Mouse (Mus musculus): ENCODE data around the gene Hhat. TPM values are rescaled to one million over a fixed set of nuclear protein-coding genes. Genes with fewer than 3 reads are reported as not detected.

Gene Hhat
- polyA plus RNA-seq, 1 experiment, result not detected

DNA sequence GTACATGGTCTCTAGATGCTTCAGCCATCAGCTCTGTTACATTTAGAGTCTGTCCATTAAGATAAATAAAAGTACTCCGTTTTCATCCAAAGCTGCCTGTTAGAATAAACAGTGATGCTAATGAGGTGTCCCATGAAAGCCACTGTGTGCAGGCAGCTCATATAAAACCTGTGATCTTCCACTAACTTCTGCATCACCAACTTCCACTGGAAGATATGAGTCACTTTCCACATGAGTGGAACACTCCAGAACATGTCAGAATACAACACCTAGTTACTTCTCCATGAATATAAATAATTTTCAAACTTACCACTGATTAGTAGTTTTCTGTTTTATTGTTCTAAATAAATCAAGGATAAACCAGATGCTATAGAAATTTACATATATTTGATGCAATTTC, 234.6 kb downstream of the Hhat start:
- Histone ChIP-seq H3K27me3 (ENCODE audit: control insufficient read depth) (no peaks in the 10 kb centered on the region), H3K4me3 (replicated peaks) (no peak overlapping the region), H3K36me3 (ENCODE audit: control insufficient read depth) (no peaks in the 10 kb centered on the region), H3K9me3 (ENCODE audit: control insufficient read depth, low read length) (no peaks in the 10 kb centered on the region), H3K4me1 (ENCODE audit: control insufficient read depth) (no peaks in the 10 kb centered on the region)
- TF ChIP-seq GATA1 (IDR thresholded peaks at IDR 0.05; ENCODE audit: low read length), result no peak
- no peak for TF ChIP-seq TAL1 (IDR thresholded peaks at IDR 0.05; ENCODE audit: low read length)

DNA sequence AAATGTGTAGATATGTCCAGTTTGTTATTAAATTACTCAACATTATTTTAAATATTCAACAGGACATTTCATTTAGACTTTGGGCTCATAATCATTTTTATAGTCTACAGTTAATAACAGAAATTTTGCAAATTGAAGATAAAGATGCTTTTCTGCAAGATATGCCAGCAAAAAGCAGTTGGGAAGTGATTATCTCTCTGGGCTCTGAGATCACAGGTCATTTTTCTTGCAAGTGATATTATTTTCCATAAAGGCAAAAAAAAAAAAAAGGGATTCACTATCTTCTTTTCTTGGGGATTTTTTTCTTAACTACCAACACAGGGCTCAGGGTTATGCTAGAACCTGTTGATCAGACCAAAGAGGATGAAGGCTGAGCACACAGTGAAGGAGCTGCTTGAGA, 238.0 kb downstream of the Hhat start:
- H3K4me1 ChIP-seq (ENCODE audit: control insufficient read depth), result no peaks in the 10 kb centered on the region
- H3K4me3 ChIP-seq (replicated peaks), result no peak overlapping the region
- no peaks in the 10 kb centered on the region for H3K27me3 ChIP-seq (ENCODE audit: control insufficient read depth)
- no peaks in the 10 kb centered on the region for H3K36me3 ChIP-seq (ENCODE audit: control insufficient read depth)
- TF ChIP-seq GATA1 (IDR thresholded peaks at IDR 0.05; ENCODE audit: low read length) (no peak), TAL1 (IDR thresholded peaks at IDR 0.05; ENCODE audit: low read length) (no peak)
- H3K9me3 ChIP-seq (ENCODE audit: control insufficient read depth, low read length), result no peaks in the 10 kb centered on the region

DNA sequence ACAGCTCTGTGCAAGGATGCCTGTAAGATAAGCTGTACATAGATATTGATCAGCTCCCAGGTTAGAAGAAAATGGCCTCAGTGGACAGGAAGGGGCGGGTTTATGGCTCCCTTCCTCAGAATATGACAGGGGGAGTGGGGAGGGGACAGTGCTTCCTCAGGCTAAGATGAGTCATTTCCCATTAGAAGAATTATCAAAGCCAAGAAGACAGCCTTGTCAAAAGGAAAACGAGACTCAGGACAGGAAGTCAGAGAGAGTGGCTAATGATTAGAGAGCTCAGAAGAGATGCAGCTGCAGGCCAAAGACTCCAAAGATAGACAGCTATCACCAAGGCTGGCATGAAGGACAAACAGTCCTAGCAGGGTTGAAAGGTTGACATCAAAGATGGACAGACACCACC, 238.8 kb downstream of the Hhat start:
- H3K9me3 ChIP-seq (ENCODE audit: control insufficient read depth, low read length), result no peaks in the 10 kb centered on the region
- H3K36me3 ChIP-seq (ENCODE audit: control insufficient read depth), result no peaks in the 10 kb centered on the region
- H3K27me3 ChIP-seq (ENCODE audit: control insufficient read depth), result no peaks in the 10 kb centered on the region
- TF ChIP-seq GATA1 (IDR thresholded peaks at IDR 0.05; ENCODE audit: low read length) (no peak), TAL1 (IDR thresholded peaks at IDR 0.05; ENCODE audit: low read length) (no peak)
- no peak overlapping the region for H3K4me3 ChIP-seq (replicated peaks)
- no peaks in the 10 kb centered on the region for H3K4me1 ChIP-seq (ENCODE audit: control insufficient read depth)

DNA sequence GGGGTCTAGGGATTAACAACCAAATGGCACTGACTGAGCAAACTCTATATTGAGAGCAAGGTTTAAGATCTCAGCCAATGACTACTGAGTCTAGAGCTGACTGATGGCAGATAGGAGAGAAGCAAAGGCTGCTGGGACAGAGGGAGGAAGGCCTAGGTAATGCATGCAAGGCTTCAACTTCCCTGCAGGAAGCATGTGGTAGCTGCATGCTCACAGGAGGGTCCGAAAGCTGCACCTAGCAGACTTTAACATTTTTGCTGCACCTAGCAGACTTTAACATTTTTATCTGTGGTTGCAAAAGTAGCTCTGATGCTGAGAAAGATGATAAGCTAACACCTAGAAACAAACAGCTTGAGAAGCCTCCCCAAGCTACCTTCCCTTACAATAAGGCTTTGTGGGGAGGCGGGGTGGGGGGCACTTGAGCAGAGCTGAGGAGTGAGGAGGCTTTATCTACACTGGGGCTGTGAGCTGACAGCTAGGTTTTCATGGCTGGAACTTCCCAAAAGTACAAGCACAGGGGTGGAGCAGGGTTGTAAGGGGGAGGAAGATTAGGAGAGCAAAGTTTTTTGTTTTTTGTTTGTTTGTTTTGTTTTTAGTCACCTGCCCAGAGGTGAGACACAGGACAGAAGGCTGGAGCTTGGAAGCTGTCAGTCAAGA, 239.4 kb downstream of the Hhat start:
- H3K9me3 ChIP-seq (ENCODE audit: control insufficient read depth, low read length), result no peaks in the 10 kb centered on the region
- no peak overlapping the region for H3K4me3 ChIP-seq (replicated peaks)
- no peaks in the 10 kb centered on the region for H3K27me3 ChIP-seq (ENCODE audit: control insufficient read depth)
- H3K36me3 ChIP-seq (ENCODE audit: control insufficient read depth), result no peaks in the 10 kb centered on the region
- TF ChIP-seq TAL1 (IDR thresholded peaks at IDR 0.05; ENCODE audit: low read length), result no peak
- no peak for TF ChIP-seq GATA1 (IDR thresholded peaks at IDR 0.05; ENCODE audit: low read length)
- H3K4me1 ChIP-seq (ENCODE audit: control insufficient read depth), result no peaks in the 10 kb centered on the region

DNA sequence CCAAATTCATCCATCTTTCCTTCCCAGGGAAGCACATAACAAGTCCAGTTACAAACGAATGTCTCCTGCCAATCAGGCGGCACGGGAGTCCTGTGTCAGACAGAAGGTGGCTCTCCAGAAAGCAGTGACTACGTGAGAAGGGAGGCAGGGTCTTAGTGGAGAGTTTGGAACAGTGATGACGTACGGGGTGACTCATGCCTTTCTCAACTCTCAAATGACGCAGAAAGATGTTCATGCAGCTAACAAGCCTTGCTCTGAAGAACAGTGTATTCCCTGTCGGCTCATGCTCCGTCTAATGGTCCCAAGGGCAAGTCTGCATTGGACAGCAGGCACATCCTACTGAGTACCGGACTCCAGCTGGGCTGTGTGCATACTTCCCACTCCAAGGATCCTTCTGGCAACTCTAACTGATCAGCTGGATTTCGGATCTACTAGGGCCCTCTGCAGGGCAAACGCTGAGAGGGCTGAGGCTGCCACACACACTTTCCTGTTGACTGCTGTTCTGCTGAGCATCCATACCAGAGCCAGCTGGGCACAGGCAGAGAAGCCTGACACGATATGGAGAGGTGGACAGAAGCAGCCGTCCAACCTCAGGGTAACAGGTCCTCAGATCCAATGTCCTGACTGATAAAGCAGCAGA, 245.2 kb downstream of the Hhat start:
- Histone ChIP-seq H3K4me1 (ENCODE audit: control insufficient read depth) (no peaks in the 10 kb centered on the region), H3K27me3 (ENCODE audit: control insufficient read depth) (no peaks in the 10 kb centered on the region), H3K36me3 (ENCODE audit: control insufficient read depth) (no peaks in the 10 kb centered on the region), H3K4me3 (replicated peaks) (no peak overlapping the region), H3K9me3 (ENCODE audit: control insufficient read depth, low read length) (no peaks in the 10 kb centered on the region)
- TF ChIP-seq TAL1 (IDR thresholded peaks at IDR 0.05; ENCODE audit: low read length) (no peak), GATA1 (IDR thresholded peaks at IDR 0.05; ENCODE audit: low read length) (no peak)

DNA sequence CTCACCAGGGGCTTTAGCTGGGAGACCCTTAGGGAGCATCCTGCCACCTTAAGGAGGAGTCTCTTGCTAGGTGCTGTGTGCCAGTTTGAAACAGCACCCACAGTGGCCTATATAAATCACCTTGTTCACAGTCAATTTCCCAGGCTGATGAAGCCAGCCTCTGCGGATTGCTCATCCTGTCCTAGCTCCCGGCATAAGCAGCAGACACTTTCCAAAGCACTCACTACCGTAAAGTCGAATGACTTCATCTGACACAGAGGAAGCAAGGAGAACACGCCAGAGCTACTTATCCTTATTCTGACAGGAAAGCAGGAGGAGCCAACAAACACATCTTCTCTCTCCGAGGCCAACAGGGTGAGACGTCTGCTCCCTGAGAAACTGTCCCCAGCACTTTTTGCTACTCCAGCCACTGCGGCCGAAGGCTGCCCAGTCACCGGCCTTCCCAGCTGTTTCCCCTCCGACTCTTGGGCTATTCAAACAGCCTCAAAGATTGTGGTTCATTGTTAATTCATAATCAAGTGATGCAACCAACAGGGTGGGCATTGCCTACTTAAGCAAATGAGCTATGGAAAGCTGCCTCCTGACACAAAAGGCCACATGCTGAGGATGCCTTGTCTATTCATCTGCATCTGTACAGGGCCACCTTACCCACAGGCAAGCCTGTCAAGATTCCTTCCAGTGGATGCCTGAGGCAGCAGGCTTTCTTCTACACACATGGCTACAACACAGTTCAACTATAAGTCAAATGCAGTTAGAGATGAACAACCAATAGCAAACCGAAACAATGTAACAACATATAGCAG, 248.4 kb downstream of the Hhat start:
- Histone ChIP-seq H3K9me3 (ENCODE audit: control insufficient read depth, low read length) (no peaks in the 10 kb centered on the region), H3K4me1 (ENCODE audit: control insufficient read depth) (no peaks in the 10 kb centered on the region), H3K36me3 (ENCODE audit: control insufficient read depth) (no peaks in the 10 kb centered on the region), H3K4me3 (replicated peaks) (no peak overlapping the region), H3K27me3 (ENCODE audit: control insufficient read depth) (no peaks in the 10 kb centered on the region)
- TF ChIP-seq TAL1 (IDR thresholded peaks at IDR 0.05; ENCODE audit: low read length), result no peak
- TF ChIP-seq GATA1 (IDR thresholded peaks at IDR 0.05; ENCODE audit: low read length), result no peak

DNA sequence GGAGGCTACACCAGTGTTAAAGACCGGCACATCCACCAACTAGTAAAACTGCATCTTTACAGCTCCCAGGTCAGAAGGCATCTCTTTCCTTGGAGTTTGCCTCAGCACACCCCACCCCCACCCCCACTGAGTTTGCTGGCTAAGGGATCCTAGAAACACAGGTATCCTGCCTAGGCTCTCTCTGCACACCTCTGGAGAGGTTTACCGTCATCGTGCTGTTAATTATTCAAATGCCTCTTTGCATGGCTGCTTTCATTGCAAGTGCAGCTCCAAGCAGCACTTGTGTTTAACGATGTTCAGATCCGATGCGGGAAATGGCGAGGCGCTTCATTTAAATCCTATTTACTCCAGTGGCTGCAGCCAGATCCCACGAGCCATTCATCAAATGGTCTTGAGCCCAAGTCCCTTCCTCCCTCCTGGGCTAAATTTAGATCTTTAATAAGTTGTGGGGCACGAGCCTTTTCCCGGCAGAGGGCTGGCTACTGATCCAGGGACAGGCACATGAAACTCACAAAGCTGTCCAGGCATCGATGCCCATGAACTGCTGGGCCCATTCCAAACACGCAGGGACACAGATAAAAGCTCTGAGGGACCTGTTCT, 250.1 kb downstream of the Hhat start:
- TF ChIP-seq TAL1 (IDR thresholded peaks at IDR 0.05; ENCODE audit: low read length), result no peak
- no peak for TF ChIP-seq GATA1 (IDR thresholded peaks at IDR 0.05; ENCODE audit: low read length)
- H3K36me3 ChIP-seq (ENCODE audit: control insufficient read depth), result no peaks in the 10 kb centered on the region
- no peaks in the 10 kb centered on the region for H3K27me3 ChIP-seq (ENCODE audit: control insufficient read depth)
- no peaks in the 10 kb centered on the region for H3K9me3 ChIP-seq (ENCODE audit: control insufficient read depth, low read length)
- H3K4me3 ChIP-seq (replicated peaks), result no peak overlapping the region
- no peaks in the 10 kb centered on the region for H3K4me1 ChIP-seq (ENCODE audit: control insufficient read depth)

DNA sequence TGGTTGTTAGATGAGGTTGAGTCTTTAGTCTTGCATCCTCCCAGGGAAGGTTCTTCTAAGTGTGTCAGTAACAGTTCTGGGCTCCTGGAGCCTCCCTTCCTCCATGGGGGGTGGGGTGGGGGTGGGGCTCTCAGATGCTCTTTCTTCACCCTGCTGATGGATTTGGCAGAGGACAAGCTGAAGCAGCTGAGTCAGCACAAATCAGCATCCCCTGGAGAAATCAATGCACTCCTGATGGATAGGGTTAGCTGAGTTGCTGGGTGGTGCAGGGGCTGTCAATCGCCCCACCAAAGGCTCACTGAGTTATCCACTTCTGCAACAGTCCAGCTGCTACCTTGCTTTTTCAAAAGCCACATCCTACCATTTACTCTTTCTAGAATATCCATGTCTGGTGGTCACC, 251.3 kb downstream of the Hhat start:
- Histone ChIP-seq H3K4me3 (replicated peaks) (no peak overlapping the region), H3K36me3 (ENCODE audit: control insufficient read depth) (no peaks in the 10 kb centered on the region), H3K4me1 (ENCODE audit: control insufficient read depth) (no peaks in the 10 kb centered on the region), H3K9me3 (ENCODE audit: control insufficient read depth, low read length) (no peaks in the 10 kb centered on the region), H3K27me3 (ENCODE audit: control insufficient read depth) (no peaks in the 10 kb centered on the region)
- TF ChIP-seq GATA1 (IDR thresholded peaks at IDR 0.05; ENCODE audit: low read length), result no peak
- TF ChIP-seq TAL1 (IDR thresholded peaks at IDR 0.05; ENCODE audit: low read length), result no peak

DNA sequence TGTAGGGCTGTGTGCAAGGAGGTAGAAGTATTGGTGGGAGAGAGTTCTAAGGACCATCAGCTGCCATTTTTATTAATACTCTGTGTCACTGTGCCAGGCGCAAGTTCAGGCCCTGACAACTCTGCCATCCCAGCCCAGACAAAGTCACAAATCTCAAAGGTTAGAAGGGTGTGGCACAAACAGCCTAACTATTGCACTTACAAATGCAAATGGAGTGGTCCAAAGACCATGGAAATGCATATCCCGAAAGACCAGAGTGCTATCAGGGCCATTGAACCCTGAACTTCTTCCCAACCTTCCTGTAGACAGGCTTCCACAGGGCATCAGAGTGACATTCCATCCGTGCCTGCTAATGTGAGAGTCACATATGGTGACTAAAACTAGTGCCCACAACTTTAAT, 255.7 kb downstream of the Hhat start:
- no peak overlapping the region for H3K4me3 ChIP-seq (replicated peaks)
- no peaks in the 10 kb centered on the region for H3K4me1 ChIP-seq (ENCODE audit: control insufficient read depth)
- no peaks in the 10 kb centered on the region for H3K27me3 ChIP-seq (ENCODE audit: control insufficient read depth)
- TF ChIP-seq TAL1 (IDR thresholded peaks at IDR 0.05; ENCODE audit: low read length) (no peak), GATA1 (IDR thresholded peaks at IDR 0.05; ENCODE audit: low read length) (no peak)
- no peaks in the 10 kb centered on the region for H3K9me3 ChIP-seq (ENCODE audit: control insufficient read depth, low read length)
- H3K36me3 ChIP-seq (ENCODE audit: control insufficient read depth), result no peaks in the 10 kb centered on the region

Data from erythroblast, embryonic 14.5 days (primary cell).